Mouse (Mus musculus) brain, embryonic 14.5 days (tissue): ENCODE results near the gene Dbnl.
"Not testable (repeated sequence)": the region's sequence is repeated elsewhere in the genome, so short reads cannot be mapped to it uniquely, and the experiment has no call there.

ENCODE experiments used
- CTCF ChIP-seq: fragments of 200-500 bp; IDR thresholded peaks from 2 replicates; pipeline ENCODE4 v1.5.1; 2012; ENCODE audit warnings: inconsistent platforms, mild to moderate bottlenecking, moderate library complexity, borderline replicate concordance; ENCODE audit not compliant: insufficient read depth, insufficient read length; ENCODE audit errors: extremely low read depth
- POLR2A ChIP-seq: fragments of 200-500 bp; IDR thresholded peaks from 2 replicates; pipeline ENCODE4 v1.6.1; 2012; ENCODE audit warnings: mild to moderate bottlenecking, inconsistent platforms, borderline replicate concordance; ENCODE audit not compliant: poor library complexity, insufficient read depth, insufficient read length, severe bottlenecking; ENCODE audit errors: extremely low read depth

DNA sequence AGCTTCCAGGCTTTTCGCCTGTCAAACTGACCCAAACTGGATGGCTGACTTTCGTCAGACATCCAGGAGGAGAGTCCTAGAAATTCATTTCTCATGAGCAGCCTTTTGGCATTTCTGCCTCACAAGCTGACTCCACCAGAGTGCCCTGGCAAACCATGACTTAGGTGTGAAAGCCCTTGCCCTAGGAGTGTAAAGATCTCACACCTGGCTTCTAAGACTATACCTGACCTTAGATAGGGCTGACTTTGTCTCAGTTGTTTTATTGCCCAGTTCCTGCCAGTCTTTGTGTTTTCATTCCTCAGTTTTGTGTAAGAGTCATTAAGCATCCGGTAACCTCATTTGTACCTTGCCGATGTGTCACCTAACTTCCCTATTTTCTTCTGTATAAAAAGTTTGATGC is 21.2 kb downstream of the Dbnl start:
- TF ChIP-seq CTCF, POLR2A: not testable (repeated sequence)
